Mouse (Mus musculus) left cerebral cortex, adult 2 months (tissue): ENCODE measurements around the gene Mgrn1. TPM values are rescaled to one million over a fixed set of nuclear protein-coding genes. Genes with fewer than 3 reads are reported as not detected.
A peak's percentile ranks its signal among the peaks of the same experiment; 100 is the strongest.

Experiments used
- DNase-seq, 2 experiments: peaks; one replicate each; pipeline ENCODE4 v3.0.0; 2021 to 2022; ENCODE audit warnings: low spot score in 2 of 2, mixed read lengths in 1 of 2; ENCODE audit errors: extremely low spot score in 1 of 2
- H3K27ac ChIP-seq: fragments of 200-600 bp; 2 replicates; pipeline ENCODE4 v1.8.1; 2022
- H3K4me3 ChIP-seq: fragments of 200-600 bp; 2 replicates; pipeline ENCODE4 v1.8.1; 2022
- CTCF ChIP-seq: fragments of 200-600 bp; IDR thresholded peaks from 2 replicates; pipeline ENCODE4 v1.8.1; 2022; ENCODE audit warnings: antibody characterized with exemption, mild to moderate bottlenecking, moderate library complexity
- intact Hi-C: fragments of 180-260 bp; cut with DNase I; formaldehyde crosslinking; loops from one replicate; pipeline ENCODE4 v1.15.1; 2025
- total RNA-seq, 2 experiments: library from RNA; stranded (reverse); gene quantifications; 2 replicates each; pipeline ENCODE4 v1.2.3; 2021

Mgrn1 gene
- total RNA-seq, 2 experiments from 2014 or later, result 208 to 211 TPM

GRCm38 (mm10) chr16:4976180-4976579 is 90.1 kb downstream of the Mgrn1 start:
- peak; percentile 26 to 38 for DNase-seq
- H3K27ac ChIP-seq, result peak overlapping the region; percentile 80
- no peak for TF ChIP-seq CTCF
- intact Hi-C loops, result no loop called here
- no peak overlapping the region for H3K4me3 ChIP-seq

DNA sequence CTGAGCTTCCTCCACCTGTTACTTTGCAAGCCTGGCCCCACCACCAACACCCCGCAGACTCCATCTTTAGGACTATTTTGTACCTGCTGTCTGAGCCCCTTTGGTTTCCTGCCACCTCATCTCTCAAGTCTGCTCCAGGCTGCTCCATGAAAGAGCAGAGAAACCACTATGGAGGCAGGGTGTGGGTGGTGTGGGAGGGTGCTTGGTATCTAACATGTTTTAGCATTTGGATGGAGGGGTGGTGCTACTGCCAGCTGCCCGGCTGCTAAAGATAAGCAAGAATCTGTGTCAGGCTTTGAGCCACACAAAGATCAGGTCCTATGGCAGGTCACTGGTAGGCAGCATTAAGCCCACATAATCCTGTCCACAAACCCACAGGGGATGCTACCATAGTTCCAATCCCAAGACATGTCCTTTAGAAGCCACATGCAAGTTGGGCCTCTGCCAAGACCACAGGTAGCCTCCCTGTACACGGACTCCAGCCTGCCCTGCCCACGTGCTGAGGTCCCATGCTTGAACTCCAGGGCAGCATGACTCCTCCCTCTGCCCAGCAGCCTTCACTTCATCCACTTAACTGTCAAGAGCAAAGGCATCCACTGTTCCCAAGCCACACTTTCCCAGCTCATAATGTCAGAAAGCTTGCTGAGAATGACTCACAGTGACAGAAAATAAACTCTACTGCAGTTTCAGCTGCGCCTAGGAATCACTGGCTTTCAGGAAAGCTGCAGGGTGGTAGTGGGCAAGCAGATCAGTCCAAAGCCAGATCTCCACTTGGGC is 92.4 kb downstream of the Mgrn1 start:
- DNase-seq, result no peak
- intact Hi-C loops, result loop anchor here (2.0 kb wide), 1 partner anchor 34 kb away; the partner anchor contains the start of gene Rogdi
- H3K27ac ChIP-seq, result peak overlapping the region; percentile 80

GRCm38 (mm10) chr16:4979755-4980380 is 93.8 kb downstream of the Mgrn1 start:
- intact Hi-C loops, result loop anchor here (1.0 to 2.0 kb wide), 2 partner anchors 33 to 165 kb away; partner anchors contain the start of gene Rogdi
- peak overlapping the region; percentile 40; the same call in 1 of the 2 replicates for H3K27ac ChIP-seq
- no peak overlapping the region for H3K4me3 ChIP-seq
- no peak for DNase-seq
- TF ChIP-seq CTCF, result peak; percentile 68

More for the DNA sequence above, 92.4 kb downstream of the Mgrn1 start:
- no peak for TF ChIP-seq CTCF
- H3K4me3 ChIP-seq, result no peak overlapping the region

DNA sequence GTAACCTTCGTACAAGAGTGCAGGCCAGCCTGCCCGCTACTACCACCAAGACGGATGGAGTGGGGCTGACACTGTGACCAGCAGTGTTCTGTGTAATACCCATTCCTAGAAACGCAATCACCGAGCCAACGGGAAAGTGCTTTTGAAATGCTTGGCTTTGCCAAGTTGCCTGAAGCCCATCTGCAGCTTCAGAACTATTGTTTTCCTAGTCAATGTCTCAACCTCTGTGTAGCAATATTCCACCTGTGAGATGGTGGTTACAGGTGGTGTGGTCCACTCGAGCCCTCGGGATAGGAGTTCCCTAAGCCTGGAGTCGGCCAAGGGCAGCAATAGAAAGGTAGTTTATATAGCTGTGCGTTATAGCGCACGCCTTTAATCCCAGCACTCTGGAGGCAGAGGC is 98.7 kb downstream of the Mgrn1 start:
- Histone ChIP-seq H3K27ac (no peak overlapping the region), H3K4me3 (no peak overlapping the region)
- DNase-seq, result no peak
- TF ChIP-seq CTCF, result no peak
- intact Hi-C loops, result no loop called here

Other genes starting within 250 kb of the Mgrn1 start
- 10 to 100 TPM; 11.5 to 13.1 TPM for gene Vasn, start 246.3 kb upstream of the Mgrn1 start, total RNA-seq
- gene Dnaja3, start 246.3 kb upstream of the Mgrn1 start, total RNA-seq, result 10 to 100 TPM; 56.9 to 62.2 TPM
- 10 to 100 TPM; 76.7 to 92.0 TPM for gene Coro7, start 206.5 kb upstream of the Mgrn1 start, total RNA-seq
- gene Nmral1, start 166.9 kb upstream of the Mgrn1 start, total RNA-seq, result 10 to 100 TPM in 1 of 2 experiments, 1 to 10 TPM in 1; 9.7 to 10.8 TPM
- 10 to 100 TPM; 76.1 to 79.1 TPM for gene Hmox2, start 159.9 kb upstream of the Mgrn1 start, total RNA-seq
- gene Cdip1, start 96.0 kb upstream of the Mgrn1 start, total RNA-seq, result 100 to 1,000 TPM; 189 to 204 TPM
- not detected for gene 4930562C15Rik, start 50.8 kb upstream of the Mgrn1 start, total RNA-seq
- 10 to 100 TPM; 91.8 to 93.7 TPM for gene Ubald1, start 5.9 kb upstream of the Mgrn1 start, total RNA-seq
- 10 to 100 TPM; 70.1 to 71.4 TPM for gene Nudt16l1, start 52.5 kb downstream of the Mgrn1 start, total RNA-seq
- 10 to 100 TPM; 67.3 to 68.3 TPM for gene Anks3, start 78.0 kb downstream of the Mgrn1 start, total RNA-seq
- gene Sept12, start 111.6 kb downstream of the Mgrn1 start, total RNA-seq, result not detected
- not detected for gene Smim22, start 121.0 kb downstream of the Mgrn1 start, total RNA-seq
- 100 to 1,000 TPM; 209 to 213 TPM for gene Rogdi, start 127.3 kb downstream of the Mgrn1 start, total RNA-seq
- 100 to 1,000 TPM; 139 to 146 TPM for gene Glyr1, start 163.6 kb downstream of the Mgrn1 start, total RNA-seq
- 10 to 100 TPM; 44.1 to 45.3 TPM for gene Ubn1, start 163.8 kb downstream of the Mgrn1 start, total RNA-seq
- gene Ppl, start 246.2 kb downstream of the Mgrn1 start, total RNA-seq, result 1 to 10 TPM in 1 of 2 experiments, under 1 TPM in 1; 1.00 to 1.4 TPM